Mouse (Mus musculus) E14TG2a.4 (cell line): ENCODE data around the gene Chpf2.

ENCODE experiments used
- CTCF ChIP-seq: conservative IDR thresholded peaks from 2 replicates; pipeline ENCODE4 v1.5.1; 2014; ENCODE audit warnings: low read length
- NANOG ChIP-seq: IDR thresholded peaks from 2 replicates; pipeline ENCODE4 v1.6.1; 2014; ENCODE audit warnings: borderline replicate concordance, low read length, mixed read lengths
- POU5F1 ChIP-seq: IDR thresholded peaks from 2 replicates; pipeline ENCODE4 v1.6.1; 2014; ENCODE audit warnings: low read length, borderline replicate concordance

GRCm38 (mm10) chr5:24597221-24597728 lies 10.7 kb downstream of the Chpf2 start:
- TF ChIP-seq CTCF (peak; percentile 79), POU5F1 (no peak), NANOG (no peak)
